Mouse (Mus musculus) kidney, postnatal 36 days (tissue): Measurements from ENCODE around the gene Zbtb21.
A peak's percentile ranks its signal among the peaks of the same experiment; 100 is the strongest.
"Not testable (repeated sequence)": the region's sequence is repeated elsewhere in the genome, so short reads cannot be mapped to it uniquely, and the experiment has no call there.

Experiments
- DNase-seq, 2 experiments: peaks; one replicate each; pipeline ENCODE4 v3.0.0; 2021 to 2022; ENCODE audit warnings: mixed read lengths in 2 of 2

Zbtb21 gene

DNA sequence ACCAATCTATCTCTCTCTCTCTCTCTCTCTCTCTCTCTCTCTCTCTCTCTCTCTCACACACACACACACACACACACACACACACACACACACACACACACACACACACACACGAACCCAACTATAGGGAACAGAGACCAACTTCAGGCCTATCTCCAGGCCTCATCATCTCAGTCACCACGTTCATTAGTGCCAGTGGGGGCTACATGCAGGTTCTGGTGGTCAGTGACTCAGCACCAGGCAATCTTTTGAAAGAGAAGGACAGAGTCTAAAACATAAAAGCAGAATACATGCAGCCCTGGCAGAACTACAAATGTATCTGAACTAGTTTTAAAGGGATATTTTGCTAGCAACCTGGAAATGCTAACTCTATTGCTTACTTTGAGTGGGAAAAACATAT is 15.4 kb downstream of the Zbtb21 start:
- not testable (repeated sequence) for DNase-seq

DNA sequence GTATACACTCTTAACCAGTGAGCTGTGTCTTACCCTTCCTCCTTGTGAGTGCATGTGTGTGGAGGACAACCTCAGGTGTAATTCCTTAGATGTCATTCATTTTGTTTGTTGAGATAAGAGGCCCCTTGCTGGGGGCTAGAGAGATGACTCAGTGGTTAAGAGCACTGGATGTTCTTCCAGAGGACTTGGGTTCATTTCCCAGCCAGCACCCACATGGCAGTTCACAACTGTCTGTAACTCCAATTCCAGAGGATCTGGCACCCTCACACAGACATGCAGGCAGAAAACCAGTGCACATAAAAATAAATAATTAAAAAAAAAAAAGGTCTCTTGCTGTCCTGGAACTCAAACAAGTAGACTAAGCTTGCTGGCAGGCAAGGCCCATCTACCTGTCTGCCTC is 20.6 kb downstream of the Zbtb21 start:
- no peak for DNase-seq

DNA sequence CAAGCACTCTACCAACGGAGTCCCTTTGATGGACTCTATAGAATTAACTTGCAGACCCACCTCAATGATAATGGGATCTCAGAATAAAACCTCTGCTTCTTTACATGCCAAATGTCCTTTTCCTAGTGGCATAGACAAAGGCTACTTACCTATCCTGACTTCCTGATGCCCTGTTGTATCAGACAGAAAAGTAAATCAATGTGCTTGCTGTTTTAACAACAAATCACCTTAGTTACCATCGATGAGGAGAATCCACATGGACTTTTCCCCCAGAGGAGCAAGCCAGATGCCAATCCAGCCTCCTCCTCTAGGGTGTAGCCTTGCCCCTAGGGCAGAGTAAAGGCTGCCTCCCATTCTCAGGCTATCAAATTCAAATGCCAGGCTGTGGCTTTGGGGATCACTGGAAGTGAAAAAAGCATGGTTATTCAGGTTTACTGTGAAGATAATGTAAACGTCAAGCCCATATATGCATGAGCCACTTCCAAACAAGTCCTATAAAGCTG is 21.9 kb downstream of the Zbtb21 start:
- DNase-seq = no peak

- DNase-seq = no peak
These were observed 26.6 kb downstream of the Zbtb21 start for GRCm38 (mm10) chr16:97935815-97936214.

GRCm38 (mm10) chr16:97930231-97930630 is 32.2 kb downstream of the Zbtb21 start:
- peak in 1 of 2 experiments; percentile 43 for DNase-seq

DNA sequence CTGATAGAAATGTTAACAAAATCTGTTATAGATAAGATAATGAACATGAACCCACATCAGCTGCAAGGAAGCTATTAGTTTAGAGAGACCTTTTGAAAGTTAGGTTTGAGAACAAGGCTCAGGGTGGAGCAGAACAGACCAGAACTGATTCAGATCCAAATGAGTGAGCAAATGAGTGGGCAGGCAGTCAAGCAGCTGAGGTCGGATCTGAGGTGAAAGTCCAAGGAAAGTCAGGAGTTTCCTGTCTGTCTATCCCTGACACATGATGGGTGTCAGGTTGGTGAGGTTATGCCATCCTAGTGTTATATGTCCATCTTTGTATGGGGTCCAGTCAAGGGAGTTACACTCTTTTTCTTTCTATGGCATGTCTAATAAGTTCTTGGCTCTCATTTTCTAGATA is 32.9 kb downstream of the Zbtb21 start:
- peak; percentile 69 to 73 for DNase-seq

DNA sequence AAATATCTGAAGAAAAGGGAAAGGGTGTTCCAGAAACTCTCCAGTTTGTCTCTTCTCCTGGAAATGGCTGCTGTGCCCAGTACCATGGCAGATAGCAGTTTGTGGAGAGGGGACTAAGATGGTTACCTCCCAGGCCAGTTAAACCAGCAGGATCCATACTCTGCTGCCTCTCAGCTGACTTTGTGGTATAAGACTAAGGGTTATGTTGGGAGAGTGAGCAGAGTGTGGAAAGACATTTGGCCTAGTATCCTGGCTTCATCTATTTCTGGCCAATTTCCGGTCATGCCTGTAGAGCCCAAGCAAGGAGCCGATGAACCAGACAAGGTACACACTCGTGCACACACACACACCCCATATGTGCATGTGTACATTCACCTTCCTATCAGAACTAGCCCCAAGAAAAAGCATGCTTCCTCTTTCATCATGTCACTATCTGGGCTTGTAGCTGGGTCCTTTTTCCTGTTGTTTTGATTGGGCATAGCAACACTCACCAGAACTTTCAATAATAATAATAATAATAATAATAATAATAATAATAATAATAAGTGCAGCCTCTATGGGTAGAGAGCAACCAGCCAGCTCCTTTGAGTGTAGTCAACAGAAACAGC is 35.0 kb downstream of the Zbtb21 start:
- no peak for DNase-seq

DNA sequence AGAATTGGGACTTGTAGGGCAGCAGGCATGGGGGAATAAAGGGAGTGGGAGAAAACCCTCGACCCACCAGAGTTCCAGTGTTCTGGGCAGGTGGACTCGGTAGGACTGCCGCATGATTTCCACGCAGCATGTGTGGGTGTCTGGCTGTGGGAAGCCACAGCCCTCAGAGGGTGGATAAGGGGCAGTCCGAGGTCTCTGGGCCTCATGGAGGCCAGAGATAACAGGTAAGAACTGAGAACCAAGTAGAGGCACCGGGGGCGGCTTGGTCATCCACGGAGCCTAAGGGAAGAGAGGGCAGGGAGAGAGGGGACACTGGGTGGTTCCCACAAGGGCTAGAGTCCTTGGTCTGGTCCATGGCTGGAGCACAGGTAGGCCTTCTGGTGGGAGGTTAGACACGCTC is 36.0 kb downstream of the Zbtb21 start:
- no peak for DNase-seq

DNA sequence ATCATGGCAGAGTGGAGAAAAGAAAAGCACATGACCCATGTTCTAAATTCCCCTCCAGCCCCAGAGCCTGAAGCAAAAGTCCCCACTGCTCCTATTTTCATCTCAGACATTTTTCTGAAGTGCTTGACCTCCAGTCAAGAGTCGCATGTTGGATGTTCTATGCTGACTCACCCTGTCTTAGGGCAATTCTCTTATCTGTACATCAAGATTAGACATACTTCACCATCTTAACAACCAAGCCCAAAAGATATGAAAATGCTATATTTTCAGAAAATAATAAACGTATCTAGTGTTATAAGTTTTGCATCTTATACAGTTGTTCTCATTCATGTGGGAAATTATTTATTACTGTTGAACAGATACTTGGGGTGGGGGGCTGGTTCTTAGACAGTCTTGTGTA is 36.7 kb downstream of the Zbtb21 start:
- no peak for DNase-seq

DNA sequence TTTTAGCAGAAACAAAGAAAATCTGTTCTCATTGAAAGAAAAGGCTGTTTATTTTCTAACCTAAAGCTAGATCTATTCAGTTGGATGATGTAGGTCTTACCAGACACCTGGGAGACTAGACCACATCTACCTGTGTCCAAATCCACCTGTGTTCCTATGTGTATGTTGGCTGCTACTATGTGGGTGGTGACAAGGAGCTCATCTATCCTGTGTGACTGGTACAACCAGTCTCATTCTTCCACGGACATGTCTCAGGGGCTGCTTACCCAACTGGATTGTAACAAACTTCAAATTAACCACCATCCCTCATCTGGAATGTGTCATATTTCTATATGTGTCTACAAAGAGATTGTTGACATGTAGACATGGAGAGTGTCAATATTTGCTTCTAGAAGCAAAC is 38.7 kb downstream of the Zbtb21 start:
- no peak for DNase-seq

- DNase-seq = no peak
These were observed 39.7 kb downstream of the Zbtb21 start for GRCm38 (mm10) chr16:97922779-97923126.

- peak; percentile 91 to 96 for DNase-seq
These were observed 40.3 kb downstream of the Zbtb21 start for GRCm38 (mm10) chr16:97921961-97922778.

GRCm38 (mm10) chr16:97920621-97921020 is 41.8 kb downstream of the Zbtb21 start:
- DNase-seq = peak in 1 of 2 experiments; percentile 21

GRCm38 (mm10) chr16:97919793-97920192 is 42.6 kb downstream of the Zbtb21 start:
- DNase-seq = no peak

DNA sequence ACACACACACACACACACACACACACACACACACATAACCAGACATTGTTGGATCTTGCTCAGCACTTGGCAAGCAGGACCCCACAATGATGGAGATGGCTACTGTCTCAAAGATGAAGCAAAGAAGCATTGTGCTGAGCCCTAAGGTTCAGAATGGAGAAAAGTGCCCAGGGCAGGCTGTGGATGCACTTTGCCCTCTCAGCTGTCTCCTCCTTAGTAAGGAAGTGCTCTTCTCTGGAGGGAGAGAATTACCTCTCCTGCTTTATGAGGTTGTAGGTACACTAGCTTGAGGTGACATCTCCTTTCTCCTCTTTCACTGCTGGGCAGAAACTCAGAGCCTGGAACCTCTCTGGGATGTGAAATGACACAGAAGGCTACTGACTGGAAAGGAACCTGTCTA is 49.5 kb downstream of the Zbtb21 start:
- DNase-seq = peak; percentile 33 to 37

DNA sequence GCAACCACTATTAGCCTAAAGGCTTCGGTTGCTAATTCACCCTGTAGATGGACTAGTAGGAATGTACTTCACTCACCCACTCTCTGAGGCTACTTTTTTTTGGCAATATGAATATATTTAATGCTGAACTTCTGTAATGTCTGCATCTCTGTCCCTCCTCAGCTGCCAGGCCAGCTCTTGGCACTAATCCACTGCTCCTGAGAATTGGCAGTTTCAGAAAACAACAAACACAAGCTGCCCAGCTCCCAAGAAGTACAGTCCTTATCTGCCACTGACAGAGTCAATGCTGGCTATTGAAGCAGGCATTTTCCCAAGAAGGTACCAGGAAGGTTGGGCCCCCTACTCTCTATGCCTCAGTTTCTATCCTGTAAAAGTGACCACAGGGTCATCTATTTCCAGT is 53.1 kb downstream of the Zbtb21 start:
- no peak for DNase-seq

DNA sequence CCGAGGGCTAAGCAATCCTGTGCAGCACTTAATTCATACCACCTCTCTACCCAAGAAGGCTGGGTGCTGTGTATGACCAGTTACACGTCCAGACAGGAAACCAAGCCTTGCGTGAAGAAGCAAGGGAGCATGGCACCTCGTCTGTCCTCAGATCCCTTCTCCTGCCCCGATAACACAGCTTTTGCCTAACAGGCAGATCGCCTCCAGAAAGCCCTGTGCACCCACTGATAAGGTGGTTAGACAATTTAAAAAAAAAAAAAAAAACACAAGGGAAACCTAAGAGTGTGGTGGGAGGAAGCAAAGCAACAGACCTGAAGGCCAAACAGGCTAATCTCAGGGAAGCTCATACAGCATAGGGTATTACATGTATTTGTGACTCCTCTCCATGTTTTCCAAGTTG is 54.9 kb downstream of the Zbtb21 start:
- DNase-seq = no peak

DNA sequence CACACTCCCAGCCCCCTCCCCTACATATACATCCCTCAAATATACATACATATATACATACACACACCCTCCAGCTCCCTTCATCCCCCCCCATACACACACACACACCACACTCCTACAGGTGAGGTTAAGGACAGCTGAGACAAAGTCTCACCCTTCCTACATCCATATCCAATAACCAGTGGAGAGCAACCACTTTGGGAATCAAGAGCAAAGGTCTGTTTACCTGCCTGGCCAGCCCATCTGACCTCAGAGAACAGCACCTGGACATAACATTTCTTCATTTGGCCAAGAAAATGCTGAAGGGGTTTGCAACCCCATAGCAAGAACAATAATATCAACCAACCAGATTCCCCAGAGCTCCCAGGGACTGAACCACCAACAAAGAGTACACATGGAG is 56.1 kb downstream of the Zbtb21 start:
- DNase-seq = no peak

GRCm38 (mm10) chr16:97905449-97905991 is 56.9 kb downstream of the Zbtb21 start:
- DNase-seq = no peak

GRCm38 (mm10) chr16:97904035-97904434 is 58.4 kb downstream of the Zbtb21 start:
- DNase-seq = no peak

DNA sequence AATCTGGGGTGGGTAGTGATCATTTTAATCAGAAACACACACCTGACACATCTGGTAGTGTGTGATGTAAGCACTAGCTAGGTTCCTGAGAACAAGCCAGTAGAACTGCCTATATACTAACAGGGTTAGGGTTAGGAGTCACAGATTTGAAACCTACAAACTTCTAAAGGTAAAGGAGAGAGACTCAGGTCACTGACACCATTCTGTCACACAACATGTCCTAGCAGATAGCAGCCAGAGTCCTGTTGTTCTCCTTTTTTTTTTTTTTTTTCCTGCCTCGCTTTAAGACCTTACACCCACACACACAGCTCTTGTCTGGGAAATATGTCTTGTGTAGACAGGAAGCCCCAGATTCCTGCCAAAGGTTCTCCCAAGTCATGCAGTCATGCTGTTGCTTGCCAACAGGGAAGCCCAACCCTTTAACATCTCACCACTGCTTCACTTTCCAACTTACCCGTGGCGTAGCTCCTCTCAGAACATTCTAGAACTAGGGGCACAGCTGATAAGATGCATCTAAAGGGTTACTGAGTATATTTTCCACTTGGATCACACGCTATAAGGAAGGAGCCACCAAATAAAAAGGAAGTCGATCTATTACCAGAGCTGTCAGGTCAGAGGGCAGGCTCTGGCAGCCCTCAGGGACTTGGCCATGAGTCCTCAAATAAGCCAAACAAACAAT is 64.9 kb downstream of the Zbtb21 start:
- peak; percentile 62 to 82 for DNase-seq
